Mouse (Mus musculus) myocyte (in vitro differentiated cells): ENCODE data around the gene Arrdc2. TPM values are rescaled to one million over a fixed set of nuclear protein-coding genes. Genes with fewer than 3 reads are reported as not detected.

Experiments
- H3K27me3 ChIP-seq: one replicate; pipeline ENCODE4 v1.6.1; 2011; ENCODE audit not compliant: control insufficient read depth, insufficient read depth, insufficient read length
- H3K36me3 ChIP-seq: one replicate; pipeline ENCODE4 v1.6.1; 2011; ENCODE audit not compliant: control insufficient read depth, insufficient read depth
- H3K4me2 ChIP-seq: one replicate; pipeline ENCODE4 v1.6.1; 2011; ENCODE audit warnings: low read depth, control low read depth
- H3K4me3 ChIP-seq: one replicate; pipeline ENCODE4 v1.5.1; 2011; ENCODE audit warnings: mild to moderate bottlenecking, control low read depth, moderate library complexity
- H3K79me2 ChIP-seq: one replicate; pipeline ENCODE4 v1.6.1; 2011; ENCODE audit not compliant: control insufficient read depth, insufficient read depth
- H3ac ChIP-seq: one replicate; pipeline ENCODE4 v1.6.1; 2011; ENCODE audit not compliant: control insufficient read depth, insufficient read length
- CEBPB ChIP-seq: IDR thresholded peaks from 2 replicates; pipeline ENCODE4 v1.6.1; 2011; ENCODE audit warnings: mild to moderate bottlenecking, moderate library complexity; ENCODE audit not compliant: poor library complexity, insufficient read depth, severe bottlenecking
- E2F4 ChIP-seq: IDR thresholded peaks from one replicate; pipeline ENCODE4 v1.6.1; 2011; ENCODE audit warnings: mild to moderate bottlenecking, control low read depth, moderate library complexity; ENCODE audit not compliant: insufficient read depth
- MAX ChIP-seq: IDR thresholded peaks from one replicate; pipeline ENCODE4 v1.6.1; 2011; ENCODE audit warnings: low read depth, mild to moderate bottlenecking, control low read depth
- MYOD1 ChIP-seq, 3 experiments: IDR thresholded peaks; one replicate each; pipeline ENCODE4 v1.6.1; 2011; ENCODE audit warnings: control low read depth in 2 of 3, low read depth in 2 of 3, mild to moderate bottlenecking in 2 of 3, moderate library complexity in 1 of 3; ENCODE audit not compliant: insufficient read length in 2 of 3, control insufficient read depth in 1 of 3
- MYOG ChIP-seq, 3 experiments: IDR thresholded peaks; one replicate each; pipeline ENCODE4 v1.6.1; 2011; ENCODE audit warnings: control low read depth in 2 of 3, low read depth in 2 of 3, mild to moderate bottlenecking in 2 of 3; ENCODE audit not compliant: insufficient read length in 2 of 3, control insufficient read depth in 1 of 3, insufficient read depth in 1 of 3
- POLR2A ChIP-seq: IDR thresholded peaks from one replicate; pipeline ENCODE4 v1.6.1; 2011; ENCODE audit warnings: low read depth, mild to moderate bottlenecking, control low read depth, moderate library complexity; ENCODE audit not compliant: insufficient read length
- POLR2AphosphoS2 ChIP-seq: IDR thresholded peaks from one replicate; pipeline ENCODE4 v1.6.1; 2011; ENCODE audit warnings: low read depth, control low read depth; ENCODE audit not compliant: insufficient read length
- SRF ChIP-seq: IDR thresholded peaks from one replicate; pipeline ENCODE4 v1.6.1; 2011; ENCODE audit warnings: low read depth; ENCODE audit not compliant: control insufficient read depth, insufficient read length
- TCF12 ChIP-seq: IDR thresholded peaks from one replicate; pipeline ENCODE4 v1.6.1; 2011; ENCODE audit warnings: mild to moderate bottlenecking, control low read depth; ENCODE audit not compliant: poor library complexity, insufficient read depth, severe bottlenecking
- TCF3 ChIP-seq: IDR thresholded peaks from one replicate; pipeline ENCODE4 v1.6.1; 2011; ENCODE audit warnings: low read depth, control low read depth; ENCODE audit not compliant: insufficient read length
- USF1 ChIP-seq: IDR thresholded peaks from one replicate; pipeline ENCODE4 v1.6.1; 2011; ENCODE audit warnings: low read depth, mild to moderate bottlenecking, control low read depth, moderate library complexity
- polyA plus RNA-seq: library from polyadenylated mRNA; unstranded; fragments of >200 nt; fragmentation: generic; extraction: Trizol; gene quantifications from one replicate; pipeline ENCODE4 v1.2.1, GENCODE M21; 2012; ENCODE audit warnings: missing spikeins

Arrdc2 gene
- polyA plus RNA-seq, 1 experiment: 5.8 TPM

- peak overlapping the region; percentile 87 for H3K4me2 ChIP-seq
- no peaks in the 10 kb centered on the region for H3K36me3 ChIP-seq
- TF ChIP-seq POLR2A (peak; percentile 63), MYOD1 (IDR thresholded peaks at IDR 0.05; ENCODE audit: control insufficient read depth in 1 of 3, insufficient read length in 2 of 3, low read depth in 2 of 3) (no peak), POLR2AphosphoS2 (peak; percentile 41)
- H3K27me3 ChIP-seq: no peaks in the 10 kb centered on the region
- no peak overlapping the region for H3ac ChIP-seq
- peak overlapping the region; percentile 33 for H3K4me3 ChIP-seq
- no peaks in the 10 kb centered on the region for H3K79me2 ChIP-seq
These were observed 25.2 kb upstream of the Arrdc2 start for GRCm38 (mm10) chr8:70864712-70865221.

- TF ChIP-seq MYOD1 (IDR thresholded peaks at IDR 0.05; ENCODE audit: control insufficient read depth in 1 of 3, insufficient read length in 2 of 3, low read depth in 2 of 3) (peak in 1 of 3 experiments; percentile 6), POLR2AphosphoS2 (peak; percentile 45), SRF (no peak), POLR2A (peak; percentile 49)
- peak overlapping the region; percentile 87 for H3K4me2 ChIP-seq
- no peaks in the 10 kb centered on the region for H3K79me2 ChIP-seq
- no peaks in the 10 kb centered on the region for H3K27me3 ChIP-seq
- peak overlapping the region; percentile 33 for H3K4me3 ChIP-seq
- no peak overlapping the region for H3ac ChIP-seq
- H3K36me3 ChIP-seq: no peaks in the 10 kb centered on the region
These were observed 24.6 kb upstream of the Arrdc2 start for GRCm38 (mm10) chr8:70863956-70864711.

GRCm38 (mm10) chr8:70862824-70863641 lies 23.5 kb upstream of the Arrdc2 start, which contains the start of gene Kcnn1:
Kcnn1 (minus strand) TSS chr8:70863258.
- TF ChIP-seq CEBPB (no peak), MAX (no peak), TCF3 (no peak), MYOD1 (IDR thresholded peaks at IDR 0.05; ENCODE audit: control insufficient read depth in 1 of 3, insufficient read length in 2 of 3, low read depth in 2 of 3) (peak in 1 of 3 experiments; percentile 35), MYOG (IDR thresholded peaks at IDR 0.05; ENCODE audit: control insufficient read depth in 1 of 3, insufficient read depth in 1 of 3, insufficient read length in 2 of 3, low read depth in 2 of 3) (peak in 1 of 3 experiments; percentile 32), POLR2A (no peak)
- H3K4me2 ChIP-seq: peak within 1 kb of the TSS; percentile 87
- H3ac ChIP-seq: no peak within 1 kb of the TSS
- H3K27me3 ChIP-seq: no peaks in the 10 kb centered on the region
- H3K36me3 ChIP-seq: no peaks in the 10 kb centered on the region
- H3K4me3 ChIP-seq: peak within 1 kb of the TSS; percentile 33
- no peaks in the 10 kb centered on the region for H3K79me2 ChIP-seq

- H3ac ChIP-seq: no peak overlapping the region
- TF ChIP-seq POLR2AphosphoS2: no peak
- TF ChIP-seq TCF12: no peak
- no peak for TF ChIP-seq MAX
- no peak for TF ChIP-seq E2F4
- TF ChIP-seq USF1: peak; percentile 10
- no peaks in the 10 kb centered on the region for H3K79me2 ChIP-seq
- H3K4me2 ChIP-seq: no peak overlapping the region
- H3K27me3 ChIP-seq: no peaks in the 10 kb centered on the region
- H3K36me3 ChIP-seq: no peaks in the 10 kb centered on the region
- no peak overlapping the region for H3K4me3 ChIP-seq
These were observed 18.0 kb upstream of the Arrdc2 start for GRCm38 (mm10) chr8:70857516-70857915.

GRCm38 (mm10) chr8:70856541-70857197 lies 17.1 kb upstream of the Arrdc2 start:
- TF ChIP-seq POLR2AphosphoS2 (peak; percentile 64), USF1 (no peak), POLR2A (peak; percentile 56)
- Histone ChIP-seq H3K4me3 (peak overlapping the region; percentile 18), H3K79me2 (no peaks in the 10 kb centered on the region), H3K27me3 (no peaks in the 10 kb centered on the region), H3ac (no peak overlapping the region), H3K36me3 (no peaks in the 10 kb centered on the region), H3K4me2 (peak overlapping the region; percentile 81)
